Mouse (Mus musculus) embryo, embryonic 11 days (tissue): Measurements from ENCODE around the gene Foxf1.

Source experiments
- DNase-seq: peaks from one replicate; pipeline ENCODE4 v3.0.0-alpha.2; 2015

The Foxf1 gene

DNA sequence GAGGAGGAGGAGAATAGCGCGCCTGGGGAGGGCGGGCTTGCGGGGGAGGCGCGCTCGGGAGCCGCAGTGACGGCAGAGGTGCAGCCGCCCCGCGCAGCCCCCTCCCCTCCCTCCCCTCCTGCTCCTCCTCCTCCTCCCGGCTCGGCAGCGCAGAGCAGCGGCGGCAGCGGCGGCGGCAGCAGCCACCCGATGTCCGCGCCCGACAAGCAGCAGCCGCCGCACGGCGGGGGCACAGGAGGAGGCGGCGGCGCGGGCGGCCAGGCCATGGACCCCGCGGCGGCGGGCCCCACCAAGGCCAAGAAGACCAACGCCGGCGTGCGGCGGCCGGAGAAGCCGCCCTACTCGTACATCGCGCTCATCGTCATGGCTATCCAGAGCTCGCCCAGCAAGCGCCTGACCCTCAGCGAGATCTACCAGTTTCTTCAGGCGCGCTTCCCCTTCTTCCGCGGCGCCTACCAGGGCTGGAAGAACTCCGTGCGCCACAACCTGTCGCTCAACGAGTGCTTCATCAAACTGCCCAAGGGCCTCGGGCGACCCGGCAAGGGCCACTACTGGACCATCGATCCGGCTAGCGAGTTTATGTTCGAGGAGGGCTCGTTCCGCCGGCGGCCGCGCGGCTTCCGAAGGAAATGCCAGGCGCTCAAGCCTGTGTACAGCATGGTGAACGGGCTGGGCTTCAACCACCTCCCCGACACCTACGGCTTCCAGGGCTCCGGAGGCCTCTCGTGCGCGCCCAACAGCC, at the start of gene Foxf1:
Gene Foxf1, plus strand, starts transcription at position 177 of the 742 bp plus-strand sequence.
- DNase-seq, result peak; percentile 81

DNA sequence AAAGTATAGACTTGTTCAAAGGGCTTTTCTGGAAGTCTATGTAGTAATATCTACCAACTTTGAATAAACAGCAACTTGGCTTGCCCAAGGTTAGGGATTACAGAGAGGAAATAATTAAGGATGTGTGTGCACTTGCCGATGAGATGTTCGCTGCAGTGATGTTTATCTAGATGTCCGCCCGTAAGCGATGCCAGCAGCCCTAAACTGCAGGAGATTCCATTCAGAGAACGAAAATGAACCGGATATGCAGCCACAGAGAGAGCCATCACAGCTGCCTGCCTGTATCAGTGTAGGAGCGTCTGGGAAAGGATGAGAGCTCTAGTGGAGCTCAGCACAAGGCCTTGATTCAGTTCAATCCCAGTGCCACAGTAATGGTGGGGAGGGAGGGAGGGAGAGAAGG, 48.6 kb upstream of the Foxf1 start:
- no peak for DNase-seq

DNA sequence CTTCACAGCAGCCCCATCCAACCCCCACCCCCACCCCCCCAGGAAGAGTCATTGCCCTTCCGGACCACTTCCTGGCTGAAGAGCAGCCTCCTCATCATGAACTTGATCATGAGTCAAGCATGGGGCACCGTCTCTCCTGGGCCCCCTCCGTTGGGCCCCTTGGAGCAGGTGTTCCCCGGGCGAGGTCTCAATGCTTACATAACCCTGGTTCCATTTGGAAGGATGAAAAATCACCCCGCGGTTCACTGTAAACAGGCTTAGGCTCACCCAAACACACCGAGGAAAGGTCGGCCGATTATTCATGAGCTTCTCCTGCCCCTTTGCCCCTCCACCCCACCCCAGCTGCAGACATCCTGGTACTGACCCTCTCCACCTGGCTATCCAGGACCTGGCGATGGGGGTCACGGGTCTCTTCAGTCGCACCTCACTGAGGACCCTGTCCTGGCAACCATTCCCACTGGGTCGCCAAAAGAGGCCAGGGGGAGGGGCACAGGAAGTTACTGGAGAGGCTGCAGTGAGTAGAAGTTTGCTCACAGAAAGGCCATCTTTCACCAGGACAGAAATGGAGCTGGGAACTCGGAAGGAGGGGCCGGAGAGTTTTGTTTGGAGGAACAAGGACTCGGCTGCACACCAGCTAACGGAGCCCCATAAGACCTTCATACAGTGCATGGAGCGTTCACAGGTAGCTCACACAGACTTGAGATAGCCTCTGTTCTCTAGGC, 40.3 kb upstream of the Foxf1 start:
- no peak for DNase-seq

DNA sequence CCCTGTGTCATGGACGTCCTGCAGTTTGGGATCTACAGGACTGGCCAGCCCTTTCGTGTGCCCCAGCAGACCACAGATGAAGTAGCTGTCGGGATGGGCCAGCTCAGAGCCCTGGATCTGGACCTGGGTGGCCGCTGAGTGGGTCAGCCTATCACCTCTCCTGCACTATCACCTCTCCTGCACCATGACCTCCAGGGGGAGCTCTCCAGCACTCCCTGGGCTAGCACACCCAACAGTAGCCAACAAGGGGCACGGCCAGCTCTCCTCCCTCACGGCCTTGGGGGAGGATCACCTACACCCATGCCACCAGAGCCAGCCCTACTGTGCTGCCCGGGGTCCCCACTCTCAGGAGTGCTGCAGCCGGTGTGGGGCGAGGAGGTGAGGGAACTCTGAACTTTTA, 36.7 kb upstream of the Foxf1 start:
- DNase-seq, result no peak

DNA sequence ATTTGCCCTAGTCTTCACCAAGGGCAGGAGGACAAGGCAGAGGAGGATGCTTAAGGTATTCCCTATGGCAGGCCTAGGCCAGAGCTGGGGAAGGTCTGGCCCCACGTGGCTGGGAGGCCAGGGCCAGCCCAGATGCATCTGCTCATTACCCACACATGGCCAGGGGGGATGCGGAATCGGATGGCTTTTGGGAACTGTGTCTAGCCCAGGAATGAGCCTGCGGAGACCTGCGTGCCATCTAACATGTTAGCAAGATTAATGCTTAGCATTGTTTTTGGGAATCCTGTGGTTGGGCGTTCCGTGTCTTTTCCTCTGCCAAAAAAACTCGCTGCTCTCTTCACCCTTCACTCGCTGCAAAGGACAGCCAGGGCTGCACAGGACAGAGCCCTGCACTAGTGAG, 26.1 kb upstream of the Foxf1 start:
- DNase-seq, result no peak

DNA sequence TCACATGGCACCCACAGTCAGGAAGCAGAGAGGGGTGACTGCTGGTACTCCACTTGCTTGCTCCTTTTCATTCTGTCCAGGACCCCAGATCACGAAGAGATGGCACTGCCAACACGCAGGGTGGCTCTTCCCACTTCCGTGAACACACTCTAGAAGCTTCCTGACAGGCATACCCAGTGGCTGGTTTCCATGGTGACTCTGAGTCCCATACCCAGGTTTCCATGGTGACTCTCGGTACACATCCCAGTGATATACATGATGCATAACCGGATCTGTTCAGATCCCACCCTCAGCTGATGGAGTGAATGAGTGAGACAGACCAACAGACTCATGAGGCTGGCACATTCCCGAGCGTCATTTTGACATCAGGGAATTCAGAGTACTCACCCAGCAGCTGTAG, 25.1 kb upstream of the Foxf1 start:
- no peak for DNase-seq

DNA sequence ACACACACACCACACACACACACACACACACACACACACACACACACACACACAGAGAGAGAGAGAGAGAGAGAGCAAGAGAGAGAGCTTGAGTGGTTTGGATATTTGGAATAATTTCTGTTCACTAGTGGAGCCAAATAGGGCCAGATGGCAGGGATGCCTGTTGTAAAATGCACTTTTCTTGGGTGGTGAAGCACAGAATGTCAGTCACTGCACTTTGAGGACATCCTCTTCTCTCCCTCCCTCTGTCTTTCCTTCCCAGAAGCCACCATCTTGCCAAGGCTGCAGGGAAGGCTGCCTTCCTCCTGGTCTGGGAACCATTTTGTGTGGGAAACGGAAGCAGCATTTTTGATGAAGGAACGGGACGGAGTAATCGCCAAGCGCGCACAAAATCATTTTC, 21.7 kb upstream of the Foxf1 start:
- DNase-seq, result no peak

DNA sequence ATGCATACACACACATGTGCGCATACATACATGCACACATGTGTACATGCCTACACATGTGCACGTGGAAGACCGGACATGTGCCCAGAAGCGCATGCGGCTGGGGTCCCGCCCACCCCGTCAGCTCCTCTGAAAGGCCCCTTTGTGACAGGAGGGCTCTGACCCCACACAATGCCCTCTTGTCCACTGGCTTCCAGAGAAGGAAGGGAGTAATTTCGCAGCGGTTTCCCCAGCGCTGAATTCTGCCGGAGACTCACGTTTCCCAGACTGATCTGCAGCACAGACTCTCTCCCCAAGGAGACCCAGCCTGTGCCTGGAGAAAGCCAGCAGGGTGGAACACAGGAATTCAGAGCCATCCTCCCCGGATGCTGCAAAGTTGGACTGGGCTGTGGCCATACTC, 20.5 kb upstream of the Foxf1 start:
- peak; percentile 68 for DNase-seq

DNA sequence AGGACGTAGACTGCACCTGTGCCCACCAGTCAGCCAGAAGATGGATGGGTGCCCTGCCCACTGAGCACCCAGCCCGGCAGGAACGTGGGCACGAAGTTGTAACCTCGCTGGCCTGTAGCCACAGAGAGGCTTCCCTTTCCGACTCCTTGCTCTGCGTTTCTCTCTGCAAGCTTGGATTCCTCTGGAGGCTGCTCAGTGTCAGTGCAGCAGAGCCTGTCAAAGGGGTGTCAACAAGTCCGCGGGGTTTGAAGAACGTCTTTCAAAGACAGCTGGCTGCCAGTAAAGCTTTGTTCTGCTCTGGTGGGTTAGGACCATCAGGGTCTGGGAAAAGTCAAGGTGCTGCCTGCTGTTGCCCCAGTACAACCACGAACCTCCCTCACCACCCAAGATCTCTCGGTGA, 12.7 kb upstream of the Foxf1 start:
- DNase-seq, result peak; percentile 57

DNA sequence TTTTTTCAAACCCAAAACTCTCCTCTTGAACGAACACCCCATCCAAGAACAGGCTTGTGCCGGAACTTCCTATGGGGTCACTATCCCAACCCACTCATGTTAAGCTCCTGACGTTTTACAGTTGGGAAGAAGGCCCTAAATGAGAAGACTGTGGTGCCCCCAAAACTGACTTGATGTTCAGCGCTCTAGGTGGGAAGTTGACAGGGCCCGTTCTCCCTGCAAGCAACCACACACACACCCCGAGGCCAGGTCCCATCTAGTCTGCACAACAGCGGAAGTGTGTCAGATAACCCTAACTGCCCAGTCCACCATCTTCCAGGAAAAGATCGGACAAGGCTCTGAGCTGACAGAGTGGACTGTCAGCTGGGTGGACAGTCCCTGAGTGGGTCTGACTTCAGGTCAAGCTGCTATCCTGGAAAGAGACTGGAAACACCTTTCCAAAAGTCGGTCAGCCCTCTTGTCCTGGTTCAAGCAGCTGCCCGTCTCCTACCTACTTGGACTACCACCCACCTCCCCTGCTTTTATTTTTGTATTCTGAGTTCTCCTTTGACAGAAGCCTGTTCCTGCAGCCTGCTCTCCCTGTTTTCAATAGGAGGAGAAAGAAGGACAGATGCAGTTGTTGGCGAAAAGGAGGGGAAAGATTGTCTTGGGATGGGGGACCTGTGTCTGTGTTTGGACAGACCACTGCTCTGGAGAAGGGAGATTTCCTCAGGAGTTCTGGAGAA, 11.6 kb upstream of the Foxf1 start:
- DNase-seq, result no peak

DNA sequence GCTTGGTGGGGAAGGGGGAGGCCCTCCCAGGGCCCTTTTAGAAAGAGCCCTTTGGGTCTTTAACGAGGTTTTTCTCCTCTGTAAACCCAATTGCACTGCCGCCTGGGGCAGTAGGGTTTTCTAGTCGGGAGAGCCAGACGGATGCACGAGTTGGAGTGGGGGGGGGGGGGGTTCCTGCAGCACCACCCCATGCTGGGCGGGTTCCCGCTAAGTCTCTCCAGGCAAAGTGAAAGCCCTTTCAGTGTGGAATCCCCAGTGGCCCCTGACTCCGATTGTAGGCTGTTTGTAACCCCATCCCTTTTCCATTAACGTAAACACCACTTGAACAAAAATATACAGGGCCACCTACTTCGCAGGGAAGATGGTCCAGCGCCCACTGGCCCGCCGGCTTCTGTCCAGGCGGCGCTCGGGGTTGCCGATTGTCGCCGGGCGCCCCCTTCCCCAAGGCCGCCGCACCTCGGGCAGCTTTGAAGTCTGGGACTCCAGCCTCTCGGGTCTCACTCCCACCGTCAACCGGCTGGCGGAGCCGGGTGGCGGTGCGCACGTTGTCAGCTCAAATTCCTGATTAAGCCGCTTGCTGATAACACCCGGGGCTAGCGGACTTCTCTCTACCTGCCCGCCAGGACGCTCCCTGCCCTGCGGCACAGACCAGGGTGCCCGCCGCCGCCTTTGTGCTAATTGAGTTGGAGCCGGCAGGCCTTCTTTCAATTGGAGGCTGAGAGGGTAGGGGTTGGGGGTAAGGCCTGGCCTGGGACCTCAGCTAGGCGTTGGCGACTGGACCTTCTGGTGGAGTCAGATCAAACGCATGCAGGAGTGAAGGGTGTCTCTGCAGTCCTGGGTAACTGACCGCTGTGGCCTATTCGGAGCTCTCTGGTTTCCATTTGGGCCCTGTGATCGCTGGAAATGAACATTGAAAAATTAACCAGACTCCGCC, 10.7 kb upstream of the Foxf1 start:
- DNase-seq, result peak; percentile 59

DNA sequence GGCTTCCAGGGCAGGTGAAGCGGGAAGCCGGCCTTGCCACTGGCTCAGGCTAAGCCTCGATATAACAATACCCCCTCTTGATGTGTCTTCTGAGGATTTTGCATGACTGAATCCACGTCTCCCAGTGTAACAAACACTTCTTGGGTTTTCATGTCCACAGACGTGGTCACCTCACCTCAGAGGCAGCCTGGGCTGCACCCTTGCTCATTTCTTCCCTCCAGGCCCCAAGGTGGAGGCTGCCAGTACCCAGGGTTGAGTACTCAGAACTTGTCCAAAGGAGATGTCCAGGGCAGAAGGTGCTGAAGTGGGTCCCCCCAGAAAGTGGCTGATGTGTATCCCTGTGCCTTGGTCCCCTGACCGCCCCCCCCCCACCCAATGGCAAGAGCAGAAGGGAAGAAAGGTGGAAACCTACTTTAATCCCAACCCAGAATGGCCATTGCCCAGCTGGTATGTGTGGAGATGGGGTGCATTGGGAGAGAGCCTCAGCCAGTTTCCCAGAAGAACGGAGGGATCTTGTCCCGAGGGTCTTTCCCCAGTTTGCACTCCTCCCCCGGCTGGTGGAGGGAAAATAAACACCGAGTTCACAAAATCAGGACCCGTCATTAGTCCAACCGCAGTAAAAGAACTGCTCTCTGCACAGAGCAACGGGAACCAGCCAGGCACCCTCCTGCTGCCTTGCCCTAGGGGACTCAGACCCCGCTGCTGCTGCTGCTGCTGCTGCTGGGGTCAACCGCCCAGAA, 9.9 kb upstream of the Foxf1 start:
- no peak for DNase-seq

DNA sequence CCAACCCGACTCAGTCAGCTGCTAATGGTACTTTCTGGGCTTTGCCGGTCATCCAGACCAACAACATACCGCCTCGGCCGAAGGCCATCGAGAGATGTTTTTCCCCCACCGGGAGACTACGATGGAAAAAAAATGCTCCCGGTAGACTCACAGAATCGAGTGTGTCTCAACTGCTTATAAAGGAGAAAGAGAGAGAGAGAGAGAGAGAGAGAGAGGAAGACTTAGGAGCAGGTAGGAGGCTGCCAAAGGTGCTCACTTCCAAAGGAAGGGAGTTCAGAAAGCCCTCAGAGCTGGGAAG, 9.4 kb upstream of the Foxf1 start:
- DNase-seq, result no peak

DNA sequence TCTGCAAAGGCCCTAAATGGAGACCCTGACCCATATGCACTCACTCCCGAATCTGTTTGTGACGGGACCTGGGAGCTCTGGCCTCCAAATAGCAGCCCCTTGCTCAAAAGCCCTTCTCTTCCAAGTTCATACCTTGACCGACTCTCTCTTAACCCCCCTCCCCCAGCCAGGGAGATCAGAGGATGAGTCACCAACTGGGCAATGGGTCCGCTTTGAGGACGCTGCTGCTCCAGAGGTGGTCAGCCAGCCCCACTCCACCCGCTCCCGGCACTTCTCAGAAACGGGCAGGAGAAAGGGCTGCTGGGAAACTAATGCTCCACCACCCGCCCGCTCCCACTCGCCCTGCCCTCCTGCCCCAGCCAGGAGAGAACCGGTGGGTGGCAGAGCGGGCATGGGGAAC, 8.2 kb upstream of the Foxf1 start:
- DNase-seq, result no peak

DNA sequence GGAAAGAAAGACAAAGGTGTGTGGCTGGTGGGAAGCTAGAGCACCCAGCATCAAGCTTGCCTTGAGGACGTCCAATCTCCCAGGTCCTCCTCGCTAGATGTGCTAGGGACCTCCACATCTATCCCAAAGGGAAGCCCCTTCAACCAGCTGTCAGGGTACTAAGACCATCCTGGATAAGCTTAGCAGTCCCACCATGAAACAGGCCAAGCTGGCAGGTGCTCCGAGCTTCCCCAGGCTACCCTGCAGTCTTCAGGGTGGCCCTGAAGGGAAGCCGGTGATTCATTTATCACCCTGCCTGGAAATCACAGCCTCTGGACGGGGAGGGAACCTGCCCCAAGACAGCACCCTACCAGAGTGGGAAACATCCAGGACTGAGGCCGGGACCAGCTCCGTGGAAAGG, 7.6 kb upstream of the Foxf1 start:
- DNase-seq, result no peak

DNA sequence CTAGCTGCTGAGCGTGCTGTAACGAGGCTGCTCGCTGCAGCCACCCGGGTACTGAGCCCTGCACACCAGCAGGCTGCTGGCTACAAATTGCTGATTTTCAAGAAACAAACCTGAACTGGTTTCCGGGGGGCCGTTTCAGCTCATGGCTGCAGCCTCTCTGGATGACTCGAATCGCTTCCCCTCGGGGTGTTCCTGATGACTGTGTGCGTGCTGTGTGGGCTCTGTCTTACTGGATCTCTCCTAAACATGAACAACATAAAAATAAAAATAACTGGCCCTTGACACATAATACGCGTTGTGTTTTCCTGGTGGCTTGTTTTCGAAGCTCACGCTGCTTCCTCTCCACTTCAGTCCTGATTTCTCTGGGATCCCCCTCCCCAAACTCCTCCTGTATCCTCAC, 5.5 kb upstream of the Foxf1 start:
- DNase-seq, result no peak

DNA sequence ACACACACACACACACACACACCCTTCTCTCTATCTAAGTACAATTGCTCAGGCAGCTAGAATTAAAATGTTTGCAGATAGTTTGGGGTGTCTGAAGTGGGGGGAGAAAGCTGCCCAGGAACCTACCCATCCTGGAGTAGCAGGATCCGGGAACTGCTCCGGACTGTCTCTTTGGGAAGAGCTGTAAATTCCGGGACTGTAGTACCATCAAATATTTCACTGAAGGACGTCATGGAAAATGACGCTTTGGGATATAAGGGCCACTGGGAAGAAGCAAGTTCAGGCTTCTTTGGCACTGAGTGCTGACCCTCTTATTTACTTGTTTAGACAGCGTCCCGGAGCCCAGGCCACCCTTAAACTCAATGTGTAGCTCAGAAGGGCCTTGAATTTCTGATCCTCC, 5.0 kb upstream of the Foxf1 start:
- no peak for DNase-seq

DNA sequence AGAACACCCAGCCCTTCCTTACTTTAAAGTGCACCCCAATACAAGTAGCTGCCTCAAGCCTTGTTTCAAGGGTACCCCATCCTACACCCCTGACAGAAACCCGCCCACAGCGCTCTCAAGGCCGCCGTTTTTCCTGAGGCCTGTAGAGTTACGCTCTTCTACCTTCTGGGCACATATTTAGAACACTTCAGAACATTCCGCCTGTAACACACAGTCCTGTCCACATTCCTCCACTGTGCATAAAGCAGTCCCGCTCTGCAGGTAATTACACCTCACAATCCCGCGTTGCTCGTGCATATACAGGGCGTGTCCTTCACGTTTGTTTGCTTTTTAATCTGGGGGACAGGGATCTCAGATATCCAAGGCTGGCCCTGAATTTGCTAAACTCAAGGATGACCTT, 4.2 kb upstream of the Foxf1 start:
- DNase-seq, result no peak

DNA sequence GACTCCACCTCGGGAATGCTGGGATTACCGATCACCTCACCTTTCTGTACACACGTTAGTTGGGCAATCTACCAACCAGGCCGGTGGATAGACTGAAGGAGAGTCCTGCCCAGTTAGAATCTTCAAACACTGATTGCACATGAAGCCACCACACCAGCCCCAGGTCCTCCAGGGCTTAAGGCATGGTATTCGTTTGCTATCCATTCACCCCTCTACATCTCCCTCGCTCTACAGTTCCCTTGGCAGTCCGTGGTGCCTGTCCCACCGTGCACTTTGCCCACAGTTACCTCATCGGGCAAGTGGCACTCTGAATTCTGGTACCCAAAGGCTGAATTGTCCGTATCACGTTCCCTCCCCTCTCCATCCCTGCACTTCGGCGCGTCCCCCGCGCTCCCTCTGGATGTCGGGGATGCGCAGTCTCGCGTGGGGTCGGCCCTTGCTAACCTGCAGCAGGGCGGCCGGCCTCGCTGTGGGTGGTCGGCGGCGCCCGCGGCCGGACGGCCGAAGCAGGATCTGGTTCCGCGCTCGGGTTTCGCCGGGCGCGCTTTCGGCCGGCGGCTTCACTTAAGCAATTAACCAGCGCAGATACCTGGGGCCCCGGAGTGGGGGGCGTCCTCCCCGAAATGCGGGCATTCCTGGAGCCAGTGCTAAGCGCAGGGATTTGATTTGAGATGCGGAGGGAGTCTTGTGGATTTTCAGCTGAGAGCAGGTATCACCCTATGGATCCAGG, 3.7 kb upstream of the Foxf1 start:
- DNase-seq, result peak; percentile 50

DNA sequence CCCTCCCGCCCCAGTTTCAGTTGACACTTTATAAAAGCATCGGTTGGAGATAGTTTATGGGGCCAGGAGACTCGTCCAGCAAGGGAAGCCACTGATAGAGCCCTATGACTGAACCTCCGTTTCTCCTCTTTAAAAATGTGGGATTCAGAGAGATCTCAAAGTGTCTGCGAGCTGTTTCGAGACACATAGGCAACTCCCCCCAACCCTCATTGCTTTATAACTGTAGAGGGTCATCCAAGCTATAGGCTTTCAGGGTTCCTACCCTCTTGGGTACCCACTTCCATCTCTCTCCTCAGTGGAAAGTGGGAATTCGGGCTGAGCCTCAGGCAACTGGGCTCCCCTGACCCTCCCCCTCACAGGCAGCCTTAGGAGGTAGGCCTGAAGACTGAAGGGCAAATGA, 2.8 kb upstream of the Foxf1 start:
- no peak for DNase-seq

DNA sequence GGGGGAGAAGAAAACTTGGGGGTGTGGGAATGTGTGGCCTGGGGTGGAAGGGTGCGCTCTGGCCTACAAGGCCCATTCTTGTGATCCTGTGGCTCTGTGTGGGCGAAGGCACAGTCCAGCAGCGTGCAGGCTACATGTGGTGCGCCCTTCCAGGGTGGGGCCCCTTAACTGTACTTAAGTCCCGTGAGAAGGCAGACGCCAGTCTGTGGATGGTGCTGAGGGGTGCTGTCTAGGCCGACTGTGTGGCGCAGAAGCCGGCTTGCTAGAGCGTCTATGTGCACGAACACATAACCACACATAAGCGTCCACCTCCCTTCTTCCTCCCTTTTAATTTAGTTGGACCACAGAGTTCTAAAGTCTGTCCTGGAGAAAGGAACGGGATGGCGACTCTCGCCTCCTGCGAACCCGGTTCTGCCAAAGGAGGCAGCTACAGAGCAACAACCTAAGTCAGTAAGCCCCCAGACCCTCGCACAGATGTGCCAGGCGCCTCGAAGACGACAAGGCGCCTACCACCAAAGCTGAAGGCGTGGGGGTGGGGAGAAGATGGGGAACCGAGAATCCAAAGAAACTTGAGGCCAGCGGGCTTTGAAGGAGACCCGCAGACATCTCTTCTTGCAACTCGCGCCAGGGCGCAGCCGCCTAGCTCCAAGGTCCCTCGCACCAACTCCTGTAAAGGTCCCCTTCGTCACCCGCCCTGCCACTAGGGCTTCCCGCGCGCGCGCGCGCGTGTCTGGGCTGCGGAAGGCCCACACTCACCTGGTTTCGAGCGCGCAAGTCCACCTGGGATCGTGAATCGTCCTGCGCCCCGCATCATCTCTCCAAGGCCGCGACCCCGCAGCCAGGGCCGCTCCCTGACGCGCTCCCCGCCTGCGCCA, 1.7 kb upstream of the Foxf1 start:
- DNase-seq, result no peak
